Mouse (Mus musculus) small intestine, adult 2 months (tissue): ENCODE results near the gene Fhad1. TPM values are rescaled to one million over a fixed set of nuclear protein-coding genes. Genes with fewer than 3 reads are reported as not detected.
"Not testable (repeated sequence)": the region's sequence is repeated elsewhere in the genome, so short reads cannot be mapped to it uniquely, and the experiment has no call there.

Source experiments
- H3K27ac ChIP-seq: fragments of 200-500 bp; 2 replicates; pipeline ENCODE4 v1.5.1; 2012; ENCODE audit warnings: low read depth, low read length, control low read depth, inconsistent platforms; ENCODE audit not compliant: insufficient read depth
- H3K27me3 ChIP-seq: fragments of 200-500 bp; 2 replicates; pipeline ENCODE4 v1.6.1; 2012; ENCODE audit warnings: mild to moderate bottlenecking, moderate library complexity, low read length, inconsistent platforms; ENCODE audit not compliant: control insufficient read depth, insufficient read depth
- H3K36me3 ChIP-seq: fragments of 200-500 bp; 2 replicates; pipeline ENCODE4 v1.6.1; 2012; ENCODE audit warnings: mild to moderate bottlenecking, low read length, control low read depth, inconsistent platforms; ENCODE audit not compliant: control insufficient read depth, insufficient read depth
- H3K4me1 ChIP-seq: fragments of 200-500 bp; 2 replicates; pipeline ENCODE4 v1.6.1; 2012; ENCODE audit warnings: low read length, inconsistent platforms, mixed read lengths; ENCODE audit not compliant: control insufficient read depth, insufficient read depth, insufficient read length
- H3K4me3 ChIP-seq: fragments of 200-500 bp; 2 replicates; pipeline ENCODE4 v1.5.1; 2012; ENCODE audit warnings: low read depth, mild to moderate bottlenecking, control low read depth, inconsistent platforms, low read length, moderate library complexity
- CTCF ChIP-seq: fragments of 200-500 bp; IDR thresholded peaks from 2 replicates; pipeline ENCODE4 v1.5.1; 2012; ENCODE audit warnings: low read depth, mild to moderate bottlenecking, control low read depth, inconsistent platforms, low read length, moderate library complexity, mixed read lengths; ENCODE audit not compliant: insufficient replicate concordance, insufficient read length; ENCODE audit errors: extremely low read depth
- POLR2A ChIP-seq: fragments of 200-500 bp; IDR thresholded peaks from 2 replicates; pipeline ENCODE4 v1.6.1; 2012; ENCODE audit warnings: low read depth, mild to moderate bottlenecking, control low read depth, inconsistent platforms, low read length, moderate library complexity
- WGBS: fragments of 180-500 bp; shearing (Covaris S2); methylation state at CpG from one replicate; pipeline ENCODE4 v1.1.7; 2018; 5-methylcytosine and 5-hydroxymethylcytosine counted together
- polyA plus RNA-seq: library from polyadenylated mRNA; depleted of rRNA; stranded (reverse); fragments of >200 nt; gene quantifications from 2 replicates; pipeline ENCODE4 v1.2.3, GENCODE M21; 2012

Fhad1 gene
- polyA plus RNA-seq, 1 experiment, result 0.05 TPM

DNA sequence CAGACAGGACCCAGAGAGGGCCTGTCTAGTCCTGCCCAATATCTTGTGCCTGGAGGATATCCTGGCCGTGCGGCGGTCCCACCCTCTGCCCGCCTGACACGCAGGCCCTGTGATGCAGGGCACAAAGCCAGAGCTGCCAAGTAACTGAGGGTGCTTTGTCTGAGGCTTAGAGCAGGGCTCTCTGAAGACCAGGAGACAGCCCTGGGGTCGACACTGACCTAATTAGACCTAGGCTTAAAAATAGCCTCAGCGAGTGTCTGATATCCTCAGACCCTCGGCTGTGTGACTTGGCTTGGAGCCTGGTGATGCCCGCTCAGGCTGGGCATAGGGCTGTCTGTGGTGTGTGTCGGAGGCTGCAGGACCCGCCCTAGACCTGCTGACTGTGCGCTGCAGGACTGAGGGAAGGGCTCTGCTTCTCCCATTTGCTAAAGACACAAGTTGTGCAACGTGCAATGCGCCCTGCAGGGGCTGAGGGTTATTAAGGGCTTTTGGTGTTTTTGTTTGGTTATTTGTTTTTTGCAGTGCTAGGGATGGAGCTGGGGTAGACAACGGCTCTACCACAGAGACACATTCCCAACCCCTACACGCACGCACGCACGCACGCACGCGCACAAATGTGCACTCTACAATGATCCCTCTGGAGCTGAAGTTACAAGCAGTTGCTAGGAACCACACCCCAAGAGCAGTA is 42.8 kb upstream of the Fhad1 start:
- H3K4me3 ChIP-seq, result no peak overlapping the region
- no peaks in the 10 kb centered on the region for H3K36me3 ChIP-seq
- TF ChIP-seq POLR2A (no peak), CTCF (no peak)
- WGBS, result 87% methylated on average over 22 of the region's 22 CpGs
- no peaks in the 10 kb centered on the region for H3K27me3 ChIP-seq
- H3K27ac ChIP-seq, result no peak overlapping the region
- peaks cover 27% of the 10 kb centered on the region for H3K4me1 ChIP-seq

- no peak for TF ChIP-seq POLR2A
- Histone ChIP-seq H3K27me3 (no peaks in the 10 kb centered on the region), H3K4me1 (peaks cover 35% of the 10 kb centered on the region), H3K27ac (no peak overlapping the region), H3K36me3 (no peaks in the 10 kb centered on the region), H3K4me3 (no peak overlapping the region)
- 91% methylated on average over 8 of the region's 8 CpGs for WGBS
Observed at GRCm38 (mm10) chr4:142055600-142055999, 40.7 kb upstream of the Fhad1 start.

GRCm38 (mm10) chr4:142054580-142054979 is 39.7 kb upstream of the Fhad1 start:
- Histone ChIP-seq H3K4me1 (peaks cover 38% of the 10 kb centered on the region), H3K4me3 (no peak overlapping the region), H3K36me3 (no peaks in the 10 kb centered on the region), H3K27ac (no peak overlapping the region), H3K27me3 (no peaks in the 10 kb centered on the region)
- 77% methylated on average over 11 of the region's 11 CpGs for WGBS
- no peak for TF ChIP-seq CTCF
- TF ChIP-seq POLR2A, result no peak

- no peak for TF ChIP-seq POLR2A
- no peak for TF ChIP-seq CTCF
- Histone ChIP-seq H3K36me3 (no peaks in the 10 kb centered on the region), H3K27ac (peak overlapping the region; percentile 95), H3K4me1 (peaks cover 45% of the 10 kb centered on the region), H3K27me3 (no peaks in the 10 kb centered on the region), H3K4me3 (no peak overlapping the region)
- WGBS, result 32% methylated on average over 9 of the region's 9 CpGs
Observed at GRCm38 (mm10) chr4:142053661-142054448, 39.0 kb upstream of the Fhad1 start.

DNA sequence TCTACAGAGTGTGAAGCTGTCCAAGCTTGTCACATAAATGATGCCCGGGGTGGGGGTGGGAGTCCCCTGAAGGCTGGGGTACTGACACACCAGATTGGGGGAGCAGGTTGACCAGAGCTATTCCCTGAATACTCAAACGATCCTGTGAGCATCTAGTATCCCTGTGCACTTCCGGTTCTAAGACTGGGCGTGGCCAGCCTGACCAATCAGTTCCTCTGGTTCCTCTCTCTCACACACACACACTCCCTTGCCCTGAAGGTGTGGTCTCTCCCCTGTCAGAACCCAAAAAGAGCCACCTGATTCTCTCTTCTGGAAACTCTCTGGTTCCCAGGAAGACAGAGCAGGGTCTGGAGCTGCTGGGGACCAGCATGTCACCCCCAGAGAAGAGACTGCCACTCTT is 38.4 kb upstream of the Fhad1 start:
- Histone ChIP-seq H3K36me3 (no peaks in the 10 kb centered on the region), H3K4me3 (no peak overlapping the region), H3K27ac (peak overlapping the region; percentile 95), H3K27me3 (no peaks in the 10 kb centered on the region), H3K4me1 (peaks cover 47% of the 10 kb centered on the region)
- no peak for TF ChIP-seq CTCF
- TF ChIP-seq POLR2A, result no peak; the same call in 1 of the 2 replicates
- WGBS, result 14% methylated on average over 4 of the region's 4 CpGs

DNA sequence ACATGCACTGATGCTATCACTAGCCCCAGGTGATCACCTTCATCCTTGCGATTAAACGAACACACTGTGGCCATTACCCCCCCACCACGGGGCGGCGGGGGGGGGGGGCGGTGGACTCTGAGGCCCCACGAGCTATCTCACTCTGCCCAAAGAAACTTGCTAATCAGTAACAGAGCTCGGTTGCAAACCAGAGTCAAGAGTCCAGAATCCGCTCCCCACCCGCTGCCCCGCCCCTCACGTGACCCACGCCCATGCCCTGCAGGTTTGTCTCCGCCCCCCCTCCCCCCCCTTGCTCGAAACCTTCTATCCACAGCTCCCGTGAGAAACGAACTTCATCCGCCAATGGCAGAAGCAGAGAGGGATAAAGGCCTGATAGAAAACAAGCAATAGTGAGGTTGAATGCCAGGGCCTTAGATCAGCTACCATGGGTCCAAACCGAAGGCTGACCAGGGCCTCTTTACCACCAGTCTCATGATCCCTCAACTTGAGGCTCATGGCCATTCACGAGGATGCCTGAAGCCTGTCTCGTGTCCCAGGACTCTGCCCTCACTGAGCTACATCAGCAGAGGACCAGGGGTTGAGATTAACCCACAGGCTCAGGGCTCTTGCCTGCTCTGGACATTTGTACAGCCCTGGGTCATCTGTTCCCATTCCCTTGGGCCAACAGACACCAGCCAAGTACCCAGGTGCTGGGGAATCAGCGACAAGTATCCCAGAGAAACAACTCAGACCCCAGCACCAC is 37.7 kb upstream of the Fhad1 start:
- Histone ChIP-seq H3K4me3 (peak overlapping the region; percentile 23; the same call in 1 of the 2 replicates), H3K4me1 (peaks cover 54% of the 10 kb centered on the region), H3K36me3 (no peaks in the 10 kb centered on the region), H3K27me3 (no peaks in the 10 kb centered on the region), H3K27ac (peak overlapping the region; percentile 95)
- WGBS, result 25% methylated on average over 22 of the region's 22 CpGs
- TF ChIP-seq CTCF, result no peak
- no peak for TF ChIP-seq POLR2A

GRCm38 (mm10) chr4:142051883-142052282 is 37.0 kb upstream of the Fhad1 start:
- Histone ChIP-seq H3K4me1 (peaks cover 61% of the 10 kb centered on the region), H3K27ac (peak overlapping the region; percentile 64)
- 43% methylated on average over 6 of the region's 6 CpGs for WGBS
- H3K27me3 ChIP-seq, H3K36me3 ChIP-seq, H3K4me3 ChIP-seq: not testable (repeated sequence)
